Mouse (Mus musculus) layer of hippocampus, adult 8-10 months (tissue): Measurements from ENCODE around the gene Prkcd. TPM values are rescaled to one million over a fixed set of nuclear protein-coding genes. Genes with fewer than 3 reads are reported as not detected.
"Not testable (repeated sequence)": the region's sequence is repeated elsewhere in the genome, so short reads cannot be mapped to it uniquely, and the experiment has no call there.

Source experiments
- DNase-seq, 2 experiments: peaks; one replicate each; pipeline ENCODE4 v3.0.0; 2022; ENCODE audit warnings: low spot score in 2 of 2
- total RNA-seq, 4 experiments: library from RNA; stranded (reverse); gene quantifications; 2 replicates each; pipeline ENCODE4 v1.2.4; 2022

Gene Prkcd
- total RNA-seq, 4 experiments from 2014 or later: 31.3 to 44.6 (median 34.3) TPM

DNA sequence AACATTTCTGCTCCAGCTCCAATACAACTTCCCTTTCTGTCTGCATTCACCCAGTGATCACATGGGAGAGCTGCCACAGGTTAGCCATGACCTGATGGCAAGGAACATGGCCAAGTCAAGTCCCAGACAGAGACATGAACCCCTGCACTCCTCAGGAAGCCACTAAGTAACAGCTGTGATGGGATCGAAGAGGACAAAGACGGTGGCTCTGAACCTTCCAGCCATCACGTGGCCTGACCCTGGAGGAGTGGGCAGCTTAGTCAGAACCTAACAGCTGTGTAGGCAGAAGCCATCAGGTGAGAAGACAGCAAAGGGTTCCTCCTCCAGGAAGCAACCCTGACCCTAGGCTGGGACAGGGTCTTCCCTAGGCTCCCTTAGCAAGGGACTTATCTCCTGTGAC lies 16.5 kb downstream of the Prkcd start:
- DNase-seq: no peak

DNA sequence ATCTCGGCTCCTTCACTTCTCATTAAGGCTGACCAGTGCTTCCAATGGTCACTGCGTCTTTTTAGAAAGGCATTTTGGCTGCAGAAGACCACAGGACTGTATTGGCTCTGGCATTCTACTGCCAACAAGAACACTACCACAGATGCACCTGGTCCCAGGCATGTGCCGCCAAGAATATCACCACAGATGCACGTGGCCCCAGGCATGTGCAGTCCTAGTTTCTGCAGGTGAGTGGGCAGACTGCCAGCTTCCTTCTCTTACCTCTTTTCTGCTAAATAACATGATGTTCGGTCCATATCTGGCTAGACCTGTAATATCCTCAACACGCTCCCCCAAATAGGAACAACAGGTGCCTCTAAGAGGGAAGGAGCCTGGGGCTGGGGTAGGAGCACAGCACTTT lies 17.8 kb downstream of the Prkcd start:
- DNase-seq: no peak

DNA sequence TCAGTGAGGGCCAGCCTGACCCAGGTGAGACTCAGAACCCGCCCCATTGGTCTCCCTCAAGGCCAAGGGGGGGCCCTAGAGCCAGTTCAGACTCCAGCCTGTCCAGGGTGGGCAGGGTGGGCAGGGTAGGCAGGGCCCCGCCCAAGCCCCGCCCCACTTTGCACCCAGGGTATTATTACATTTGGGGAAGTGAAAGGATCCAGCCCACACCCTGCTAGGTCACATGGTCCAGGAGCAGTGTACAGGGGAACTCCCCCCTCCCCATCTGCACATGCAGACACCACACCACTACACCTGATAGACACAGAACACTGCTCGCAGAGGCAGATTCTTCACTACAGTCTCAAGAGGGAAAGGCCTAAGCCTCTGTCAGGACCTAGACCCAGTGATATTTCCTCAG lies 18.3 kb downstream of the Prkcd start:
- DNase-seq: no peak

DNA sequence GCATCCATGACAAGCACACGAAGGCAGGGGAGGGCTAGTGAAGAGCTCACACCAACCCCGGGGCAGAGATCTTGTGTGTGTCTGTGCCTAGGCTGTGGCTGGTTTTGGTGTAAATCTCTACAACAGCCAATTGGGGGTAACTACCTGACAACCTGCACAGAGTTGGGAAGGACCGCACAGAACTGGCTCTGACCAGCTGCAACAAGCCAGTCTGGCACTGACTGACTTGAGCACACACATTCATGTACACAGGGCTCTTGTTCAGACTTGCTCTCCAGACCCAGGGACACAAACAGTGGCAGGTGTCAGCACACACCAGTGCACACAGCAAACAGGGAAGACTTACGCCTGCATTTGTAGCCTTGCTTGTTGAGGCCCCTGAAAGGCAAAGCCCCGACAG lies 19.2 kb downstream of the Prkcd start:
- DNase-seq: no peak

DNA sequence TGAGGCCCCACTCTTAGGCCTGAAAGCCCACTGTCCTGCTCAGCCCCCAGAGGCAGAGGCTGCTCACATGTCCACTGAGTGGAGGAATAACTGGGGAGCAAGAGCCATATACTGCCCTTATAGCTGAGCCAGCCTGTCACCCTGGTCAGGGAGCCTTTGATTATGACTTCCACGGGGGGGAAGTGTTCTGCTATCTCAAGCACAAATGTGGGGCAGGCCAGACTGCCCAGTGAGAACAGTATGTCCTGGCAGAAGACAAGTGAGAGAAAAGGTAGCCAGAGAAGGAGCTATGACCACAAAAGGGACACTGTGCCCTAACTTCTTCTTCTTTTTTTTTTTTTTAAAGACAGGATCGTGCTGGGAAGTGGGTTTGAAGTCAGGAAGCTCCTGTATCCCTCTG lies 28.9 kb downstream of the Prkcd start:
- no peak for DNase-seq

DNA sequence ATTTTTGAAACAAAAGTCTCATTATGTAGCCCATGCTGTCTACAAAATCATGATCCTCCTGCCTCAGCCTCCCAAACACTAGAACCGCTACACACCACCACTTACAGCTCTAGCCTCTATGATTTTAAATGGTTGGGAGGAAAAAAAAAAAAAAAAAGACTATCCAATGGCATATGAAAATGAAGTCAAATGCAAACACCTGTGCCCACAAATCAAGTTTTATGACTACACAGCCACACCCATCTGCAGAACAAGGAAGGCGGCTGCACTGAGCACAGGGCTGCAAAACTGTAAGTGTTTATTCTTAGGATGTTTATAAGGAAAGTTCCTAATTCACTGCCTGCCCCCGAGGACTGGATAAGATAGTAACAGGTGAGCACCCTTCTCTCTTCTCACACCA lies 29.6 kb downstream of the Prkcd start:
- no peak for DNase-seq

DNA sequence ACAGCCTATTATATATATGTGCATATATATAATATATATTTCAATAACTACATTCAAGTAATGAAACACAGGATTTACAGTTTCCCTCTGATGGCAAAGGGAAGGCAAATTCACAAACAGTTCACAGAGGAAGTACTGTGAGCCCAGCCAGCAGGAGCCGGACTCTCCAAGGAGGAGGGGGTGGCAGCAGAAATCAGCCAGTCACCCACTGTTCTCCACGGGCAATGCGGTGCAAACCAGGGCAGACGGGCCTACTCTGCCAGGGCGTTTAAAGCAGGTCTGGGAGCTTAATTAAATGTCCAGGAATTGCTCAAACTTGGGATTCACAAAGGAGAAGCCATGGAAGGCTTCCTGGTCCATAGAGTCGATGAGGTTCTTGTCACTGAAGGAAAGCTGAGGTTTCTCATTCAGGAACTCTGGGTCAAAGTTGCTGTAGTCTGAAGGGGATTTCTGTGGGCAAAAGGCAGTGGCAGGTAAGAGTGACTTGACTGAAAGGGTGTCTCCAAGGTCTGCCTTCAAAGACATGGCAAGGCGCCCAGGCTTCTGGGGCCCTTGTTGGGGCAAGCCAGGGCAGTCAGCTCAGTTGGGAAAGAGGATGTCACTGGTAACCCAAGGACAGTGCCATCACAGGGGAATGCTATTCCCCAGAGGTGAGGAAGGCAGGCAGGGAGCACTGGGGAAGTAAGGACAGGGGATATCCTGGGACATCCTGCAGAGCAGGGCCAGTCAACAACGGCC lies 30.3 kb downstream of the Prkcd start:
- DNase-seq: no peak

DNA sequence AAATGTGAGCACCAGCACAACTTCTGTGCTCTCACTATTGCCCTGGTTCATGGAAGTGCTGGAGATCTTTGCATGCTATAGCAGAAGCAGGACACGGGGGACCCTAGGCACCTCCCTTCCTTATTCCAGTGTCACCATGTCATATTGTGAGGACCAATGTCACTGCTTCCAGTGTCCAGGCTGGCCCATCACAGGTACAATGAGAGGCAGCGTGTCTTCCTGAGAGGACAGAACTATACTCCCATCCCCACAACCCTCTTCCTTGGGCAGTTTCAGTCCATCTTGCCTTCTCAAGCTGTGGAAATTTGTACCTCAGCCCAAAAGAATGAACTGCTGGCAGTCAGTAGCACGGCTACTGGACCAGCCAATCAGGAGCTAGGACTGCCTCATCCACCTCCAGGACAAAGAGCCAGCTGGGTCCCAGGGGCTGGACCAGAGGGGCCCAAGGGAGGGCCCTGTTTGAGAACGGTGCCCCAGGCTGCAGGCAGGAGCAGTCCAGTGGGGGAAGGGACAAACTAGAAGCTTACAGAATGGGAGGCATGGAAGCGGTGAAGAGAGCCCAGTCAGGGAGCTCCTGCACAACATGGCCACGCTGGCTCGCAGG lies 31.8 kb downstream of the Prkcd start:
- peak in 1 of 2 experiments; percentile 66 for DNase-seq

DNA sequence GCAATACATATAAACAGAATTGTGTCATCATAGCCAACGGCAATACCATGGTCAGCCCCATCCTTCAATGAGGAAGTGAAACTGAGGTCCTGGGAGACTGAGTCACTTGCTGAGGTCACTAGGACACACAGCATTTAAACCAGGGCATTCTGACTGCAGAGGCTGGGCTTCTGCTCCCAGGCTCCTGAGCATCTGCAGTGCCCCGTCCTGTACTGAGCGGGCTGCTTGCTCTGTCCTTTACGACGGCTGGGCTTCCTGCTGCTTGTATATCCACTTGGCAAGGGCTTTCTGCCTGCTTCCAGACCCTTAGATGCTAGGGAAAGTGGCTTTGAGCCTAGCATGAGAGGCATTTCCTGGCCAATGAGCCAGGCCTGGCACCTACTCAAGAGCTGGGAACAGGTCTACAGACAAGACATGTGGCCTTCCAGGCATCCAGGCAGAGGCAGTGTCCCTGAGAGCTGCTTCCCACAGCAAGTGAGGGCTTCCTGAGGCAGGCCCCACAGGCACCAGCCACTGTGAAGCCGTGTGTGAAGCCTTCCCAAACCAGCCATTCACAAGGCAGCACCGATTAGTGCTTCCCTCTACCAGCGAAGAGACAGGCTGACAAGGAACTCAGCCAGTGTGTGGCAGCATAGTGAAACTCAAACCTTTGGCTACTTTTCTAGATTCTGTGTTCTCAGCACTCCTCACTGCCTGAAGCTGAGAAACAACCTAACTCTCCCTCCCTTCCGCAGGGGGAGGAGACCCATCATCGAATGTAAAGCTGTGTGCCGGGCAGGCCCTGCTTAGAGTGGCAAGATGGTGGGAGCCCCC lies 32.5 kb downstream of the Prkcd start:
- DNase-seq: peak; percentile 35 to 48

DNA sequence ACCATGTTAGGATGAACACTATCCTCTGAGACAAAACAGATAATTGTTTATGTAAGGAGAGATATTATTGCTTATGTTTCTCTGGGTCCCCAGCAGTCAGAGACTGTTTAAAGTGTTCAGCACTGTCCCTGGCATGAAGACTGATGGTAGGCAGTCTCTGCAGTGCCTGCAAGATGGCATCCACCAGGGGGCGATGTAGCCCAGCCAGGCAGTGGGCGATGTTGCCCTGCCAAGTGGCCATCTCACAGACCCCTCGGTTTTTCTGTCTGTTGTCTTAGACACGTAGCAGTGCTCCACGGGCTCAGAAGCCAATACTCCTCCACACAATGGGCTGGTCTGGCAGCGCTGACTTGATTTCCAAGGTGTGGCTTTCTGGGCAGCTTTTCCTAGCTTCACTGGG lies 34.6 kb downstream of the Prkcd start:
- peak in 1 of 2 experiments; percentile 65 for DNase-seq

DNA sequence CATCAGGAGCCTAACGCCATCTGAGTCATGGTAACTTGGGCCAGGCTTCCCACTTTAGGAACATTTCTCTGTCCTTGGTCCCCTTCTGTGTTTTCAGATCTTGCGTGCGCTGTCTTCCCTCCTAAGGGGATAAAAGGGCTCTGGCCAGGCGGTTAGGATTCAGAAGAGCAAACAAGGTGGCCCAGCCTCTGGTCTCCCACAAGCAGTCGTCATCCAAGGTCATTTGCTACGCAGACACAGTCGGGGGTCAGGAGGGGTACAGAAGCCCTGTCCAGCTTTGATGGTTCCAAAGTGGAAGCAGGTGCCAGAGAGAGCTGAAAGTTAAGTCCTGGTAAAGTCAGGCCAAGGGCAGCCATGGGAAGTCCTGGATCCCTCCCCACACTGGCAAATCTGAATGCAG lies 35.1 kb downstream of the Prkcd start:
- DNase-seq: no peak

DNA sequence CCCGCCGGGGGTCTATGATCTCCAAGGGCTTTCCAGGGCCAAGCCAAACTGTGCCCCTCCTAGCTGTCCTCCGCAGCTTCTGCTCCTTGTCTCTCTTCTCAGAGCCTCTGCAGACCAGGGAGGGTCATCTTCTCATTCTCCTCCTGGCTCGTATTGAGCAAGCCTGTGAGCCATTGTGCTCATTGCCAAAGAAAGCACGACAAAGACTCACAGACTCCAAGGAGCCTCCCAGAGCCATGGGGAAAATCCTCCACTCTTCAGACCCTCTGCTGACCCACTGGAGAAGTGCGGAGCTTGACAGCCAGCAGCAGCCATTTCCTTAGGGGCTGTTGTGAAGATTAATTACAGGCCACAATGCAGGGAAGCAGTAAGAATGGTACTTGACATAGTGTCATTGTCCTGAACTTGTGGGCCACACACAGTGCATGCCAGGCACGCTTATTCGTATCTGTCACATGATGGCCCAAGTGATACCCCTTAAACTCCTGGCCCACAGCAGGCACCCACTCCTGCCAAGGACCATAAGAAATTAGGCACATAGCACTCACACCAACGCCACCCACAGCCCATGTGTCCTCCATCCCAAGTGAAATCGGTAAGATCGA lies 35.9 kb downstream of the Prkcd start:
- DNase-seq: no peak

DNA sequence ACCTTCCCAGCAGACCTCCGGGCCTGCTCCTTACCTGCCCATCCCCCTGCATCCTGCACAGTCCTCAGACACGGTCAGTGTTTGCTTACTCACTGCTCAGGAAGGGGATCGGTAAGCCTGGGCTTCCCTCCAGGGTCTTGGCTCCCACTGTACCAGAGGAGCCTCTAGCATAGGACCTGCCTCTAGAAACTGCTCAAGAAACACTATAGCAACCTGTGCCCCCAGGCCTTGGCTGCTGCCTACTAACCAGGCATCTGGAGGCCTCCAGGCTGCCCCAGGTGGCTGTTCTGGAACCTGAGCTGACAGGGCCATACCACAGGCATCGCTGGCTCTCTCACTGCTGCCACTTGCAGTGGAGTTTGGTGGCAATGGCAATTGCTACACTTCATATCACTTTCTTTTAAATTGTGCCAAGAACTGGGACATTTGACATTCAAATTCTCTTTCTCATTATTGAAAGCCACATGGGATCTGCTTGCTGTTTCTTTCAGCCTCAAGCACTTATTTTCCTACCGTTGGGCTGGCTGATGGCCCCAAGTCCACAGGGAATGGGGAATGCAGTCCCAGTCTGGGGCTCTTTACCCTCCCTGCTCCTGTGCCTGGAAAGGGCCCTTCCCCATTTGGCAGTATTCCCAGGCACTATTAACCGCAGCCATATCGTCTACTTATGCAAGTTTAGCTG lies 39.1 kb downstream of the Prkcd start:
- no peak for DNase-seq

DNA sequence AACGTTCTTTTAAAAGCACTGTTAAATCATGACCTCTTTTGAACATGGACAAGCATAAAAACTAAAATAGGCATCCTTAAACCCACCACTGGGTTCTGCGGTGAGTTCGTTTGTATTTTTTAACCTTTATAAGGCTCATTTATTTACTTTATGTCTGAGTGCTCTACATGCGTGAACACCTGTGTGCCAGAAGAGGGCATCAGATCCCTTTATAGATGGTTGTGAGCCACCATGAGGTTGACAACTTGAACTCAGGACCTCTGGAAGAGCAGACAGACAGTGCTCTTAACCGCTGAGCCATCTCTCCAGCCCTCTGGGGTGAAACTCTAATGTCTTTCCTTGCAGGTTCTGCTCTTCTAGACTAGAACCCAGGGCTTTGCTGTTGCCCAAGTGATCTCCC lies 40.7 kb downstream of the Prkcd start:
- DNase-seq: no peak

DNA sequence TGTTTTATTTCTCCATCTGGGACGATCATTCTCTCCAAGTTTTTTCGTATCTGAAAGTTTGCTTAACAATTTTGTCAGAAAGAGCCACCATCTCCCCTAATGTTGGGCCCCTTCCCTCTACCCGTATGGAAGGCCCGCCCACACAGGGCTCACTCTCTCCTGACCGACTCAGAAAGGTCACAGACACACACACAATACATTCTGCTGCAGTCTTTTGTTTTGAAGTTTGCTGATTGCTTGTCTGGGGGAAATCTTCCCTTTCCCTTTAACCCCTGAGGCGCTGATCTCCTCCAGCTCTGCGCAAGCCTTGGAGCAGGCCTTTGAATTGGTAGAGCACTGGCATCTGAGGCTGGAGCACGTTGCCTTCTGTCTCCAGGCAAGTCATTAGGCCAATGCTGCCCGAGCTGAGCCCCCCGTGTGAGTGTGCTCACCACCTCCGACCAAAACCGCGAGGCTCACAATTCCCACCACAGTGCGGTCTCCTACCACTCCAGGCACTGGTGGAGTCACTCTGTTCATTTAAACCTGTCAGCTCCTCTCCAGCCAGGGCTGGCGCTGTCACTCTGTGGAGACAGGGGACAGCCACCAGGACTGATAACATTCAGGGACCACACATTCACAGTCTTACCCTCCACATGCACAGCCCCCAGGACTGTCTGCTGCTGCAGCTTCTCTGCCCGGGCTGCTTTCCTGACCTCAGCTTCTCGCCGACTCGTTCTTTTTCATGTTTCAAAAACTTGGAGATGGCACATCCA lies 41.3 kb downstream of the Prkcd start:
- no peak for DNase-seq

DNA sequence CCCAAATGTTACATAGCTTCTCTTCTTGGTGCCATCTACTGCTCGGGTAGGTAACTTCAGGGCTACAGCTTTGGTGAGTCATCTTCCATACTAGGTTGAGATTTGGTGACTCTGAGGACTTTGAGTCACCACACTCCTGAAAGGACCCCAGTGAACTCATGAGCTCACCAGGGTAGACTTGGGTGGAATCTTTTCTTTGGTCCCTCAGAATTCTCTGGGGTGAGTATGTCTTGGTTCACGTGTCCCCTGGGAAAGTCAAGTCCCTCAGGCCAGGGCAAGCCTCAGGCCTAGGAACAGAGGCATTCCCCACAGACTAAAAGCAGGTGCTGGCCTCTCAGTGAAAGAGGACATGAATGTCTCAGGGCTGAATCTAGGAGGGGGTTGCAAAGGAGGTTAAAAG lies 41.9 kb downstream of the Prkcd start:
- DNase-seq: no peak

DNA sequence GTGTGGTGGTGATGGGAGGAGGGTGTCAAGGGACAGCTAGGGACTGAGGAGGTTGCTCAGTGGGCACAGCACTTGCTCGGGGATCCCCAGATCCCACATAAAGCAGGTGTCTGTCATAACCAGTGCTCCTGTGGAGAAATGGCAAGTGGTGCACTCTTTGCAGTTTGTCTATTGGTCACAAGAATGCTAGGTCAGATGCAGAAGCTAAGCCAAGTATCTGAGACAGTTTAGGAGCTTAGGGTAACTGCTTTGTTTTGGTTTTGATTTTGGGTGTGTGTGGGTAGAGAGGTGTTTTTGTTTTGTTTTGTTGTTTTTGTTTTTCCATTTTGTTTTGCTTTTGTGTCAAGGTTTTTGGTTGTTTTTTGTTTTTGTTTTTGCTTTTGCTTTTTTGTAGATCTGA lies 44.8 kb downstream of the Prkcd start:
- DNase-seq: no peak

DNA sequence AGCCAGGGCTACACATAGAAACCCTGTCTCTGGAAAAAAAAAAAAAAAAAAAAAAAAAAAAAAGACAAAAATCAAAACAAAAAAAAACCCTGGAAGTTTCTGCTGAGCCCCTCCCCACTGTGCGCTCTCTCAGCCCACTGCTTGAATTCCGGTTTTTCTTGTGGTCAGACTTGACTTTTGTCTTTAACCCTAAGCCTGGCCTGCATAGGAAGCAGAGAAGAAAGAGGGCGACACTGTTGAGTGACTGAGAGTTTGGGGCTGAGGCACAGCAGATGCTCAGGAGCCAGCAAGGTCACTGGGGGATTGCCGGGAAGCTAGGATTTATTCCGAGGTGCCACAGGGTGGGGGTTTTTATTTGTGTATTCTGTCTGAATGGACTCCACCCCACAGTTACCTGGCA lies 46.1 kb downstream of the Prkcd start:
- DNase-seq: no peak

DNA sequence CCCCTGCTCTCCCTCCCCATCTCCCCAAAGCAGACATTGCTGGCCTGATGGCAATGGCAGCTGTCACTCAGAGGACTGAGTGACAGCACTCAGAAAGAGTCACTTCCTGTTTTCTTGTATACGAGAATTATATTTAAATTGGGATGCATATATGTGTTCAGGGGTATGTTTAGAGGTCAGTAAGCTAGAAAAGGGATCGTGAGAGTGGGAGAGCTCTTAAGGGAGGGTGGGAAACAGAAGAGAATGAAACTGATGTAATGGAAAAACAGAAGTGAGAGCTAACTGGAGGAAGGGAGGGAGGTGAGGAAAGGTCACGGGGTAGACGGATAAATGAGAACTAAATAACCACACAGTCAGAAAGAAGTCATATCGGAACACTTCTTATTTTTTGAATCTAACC lies 46.8 kb downstream of the Prkcd start:
- no peak for DNase-seq

DNA sequence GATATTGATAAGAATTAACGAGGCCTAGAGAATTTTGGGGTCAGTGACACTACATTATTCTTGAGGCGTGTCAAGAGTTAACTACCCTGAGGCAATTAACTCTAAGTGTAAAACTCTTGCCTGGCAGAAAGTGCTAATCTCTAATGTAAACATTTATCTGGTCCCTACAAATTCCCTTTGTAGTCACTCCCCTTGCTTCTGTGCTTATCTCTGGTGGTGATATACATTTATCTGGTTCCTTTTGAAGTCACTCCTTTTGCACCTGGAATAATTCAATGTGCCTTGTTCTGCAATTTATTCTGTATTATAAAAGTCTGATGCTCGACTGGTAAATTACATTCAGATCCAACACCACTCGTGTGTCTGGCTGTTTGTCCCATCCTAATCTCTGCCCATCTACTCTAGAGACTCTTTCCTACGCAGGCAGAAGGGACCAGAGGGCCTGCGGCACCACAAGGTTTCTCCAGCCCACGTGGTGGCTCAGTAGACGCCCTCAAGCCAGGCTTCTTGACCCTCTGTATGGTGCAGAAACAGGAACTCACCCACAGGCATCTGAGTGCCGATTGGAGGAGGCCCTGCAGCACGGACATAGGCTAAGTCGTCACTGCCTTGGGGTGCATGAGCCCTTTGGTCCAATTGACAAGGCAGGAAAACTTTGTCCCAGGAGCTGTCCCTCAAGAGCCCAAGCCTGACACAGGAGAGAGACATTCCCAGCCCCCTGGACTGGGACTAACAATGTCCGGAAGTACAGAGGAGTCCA lies 48.5 kb downstream of the Prkcd start:
- not testable (repeated sequence) for DNase-seq
